Mouse (Mus musculus) liver, adult (tissue): ENCODE results near the gene Psmd1.

ENCODE experiments used
- GATA4 ChIP-seq: IDR thresholded peaks from 2 replicates; pipeline ENCODE4 v1.6.1; 2014; ENCODE audit warnings: mild to moderate bottlenecking, low read length; ENCODE audit not compliant: insufficient replicate concordance

Psmd1 gene

DNA sequence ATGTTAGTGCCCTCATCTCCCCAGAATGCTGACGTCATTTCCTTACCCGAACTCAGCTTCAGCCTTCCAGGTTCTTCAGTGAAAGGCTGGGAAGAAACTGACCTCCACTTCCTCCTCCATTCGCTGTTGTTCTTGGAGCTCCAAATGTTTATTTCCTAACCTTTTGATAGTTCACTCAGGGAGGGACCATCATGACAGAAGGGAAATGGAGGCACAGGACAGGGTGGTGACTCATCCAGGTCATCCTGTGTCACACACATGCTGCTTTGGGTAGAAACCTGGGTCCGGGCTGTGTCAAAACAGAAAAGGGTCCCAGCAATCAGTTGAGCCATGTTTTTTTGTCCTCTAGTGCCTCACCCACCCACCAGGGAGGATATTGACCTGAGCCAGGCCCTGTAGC lies 79.0 kb downstream of the Psmd1 start:
- no peak for TF ChIP-seq GATA4

DNA sequence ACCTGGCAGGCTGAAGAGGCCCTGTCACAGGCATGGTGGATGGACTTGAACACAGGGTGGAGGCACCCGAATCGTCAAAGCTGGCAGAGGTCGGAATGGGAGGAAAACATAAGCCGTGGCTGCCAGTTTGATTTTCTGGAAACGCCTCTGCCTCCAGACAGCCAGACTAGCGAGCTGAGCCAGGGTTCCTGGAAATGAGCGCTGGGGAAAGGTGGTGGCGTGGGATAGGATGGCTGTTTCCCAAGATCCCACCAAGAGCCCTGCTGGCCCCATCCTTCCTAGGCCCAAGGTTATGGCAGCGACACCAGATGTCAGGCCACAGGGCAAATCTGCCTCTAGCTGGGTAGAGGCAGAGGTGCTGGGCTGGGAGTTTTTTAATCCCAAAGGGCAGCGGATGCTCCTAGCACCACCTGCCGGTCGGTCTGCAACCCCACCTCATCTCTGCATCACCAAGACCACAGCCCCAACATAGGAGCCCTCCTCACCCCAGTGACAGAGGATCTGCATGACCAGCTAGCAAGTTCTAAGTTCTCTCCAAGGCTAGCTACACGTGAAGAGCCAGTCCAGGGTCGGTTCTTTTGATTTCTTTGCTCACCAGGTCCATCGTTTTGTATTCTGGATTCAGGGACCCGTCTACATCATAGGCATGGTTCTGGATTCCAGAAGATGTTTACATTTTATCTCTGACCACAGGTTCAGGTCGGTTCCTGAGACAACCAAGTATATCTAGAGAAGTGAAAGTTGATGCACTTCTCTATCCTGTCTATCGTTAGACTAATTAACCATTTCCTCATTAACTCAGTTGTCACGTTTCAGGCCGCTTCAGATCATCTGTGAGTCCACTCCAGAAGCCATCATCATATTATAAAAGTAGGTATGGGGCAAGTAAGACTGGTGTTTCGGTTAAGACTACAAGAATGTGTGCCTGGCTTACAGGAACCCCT lies 80.1 kb downstream of the Psmd1 start:
- no peak for TF ChIP-seq GATA4

DNA sequence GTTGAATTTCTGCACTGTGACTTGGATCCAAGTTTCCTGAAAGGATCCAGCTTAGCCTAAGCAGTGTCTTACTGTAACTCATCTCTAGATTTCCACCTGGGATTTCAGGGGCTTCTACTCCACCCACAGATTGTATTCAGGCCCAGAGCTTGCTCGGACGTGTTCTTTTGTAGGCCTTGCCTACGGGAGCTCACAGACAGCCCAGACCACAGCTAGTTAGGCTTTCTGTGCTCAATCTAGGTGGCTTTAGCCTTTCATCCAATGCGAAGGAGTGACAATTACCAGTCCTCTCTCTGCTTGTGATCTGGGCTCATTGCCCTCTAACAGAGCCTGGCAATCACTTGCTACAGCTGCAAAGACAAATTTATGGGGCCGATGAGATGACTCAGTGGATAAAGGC lies 82.1 kb downstream of the Psmd1 start:
- no peak for TF ChIP-seq GATA4

DNA sequence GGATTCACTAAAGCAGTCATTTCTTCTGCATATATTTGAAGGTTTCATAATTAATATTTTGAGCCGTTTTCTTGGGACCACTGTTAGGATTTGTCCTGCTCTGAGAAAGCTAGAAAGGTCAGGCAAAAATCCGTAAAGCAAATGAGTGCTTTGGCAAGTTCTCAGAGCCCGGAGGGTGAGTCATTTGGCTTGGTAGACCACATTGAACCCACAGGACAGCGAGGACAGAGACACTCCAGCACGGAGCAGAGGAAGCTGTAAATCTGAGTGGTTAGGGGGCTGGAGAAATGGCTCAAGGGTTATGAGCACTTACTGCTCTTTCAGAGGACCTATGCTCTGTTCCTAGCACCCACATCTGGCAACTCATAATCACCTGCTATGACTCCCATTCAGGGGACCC lies 83.4 kb downstream of the Psmd1 start:
- no peak for TF ChIP-seq GATA4

DNA sequence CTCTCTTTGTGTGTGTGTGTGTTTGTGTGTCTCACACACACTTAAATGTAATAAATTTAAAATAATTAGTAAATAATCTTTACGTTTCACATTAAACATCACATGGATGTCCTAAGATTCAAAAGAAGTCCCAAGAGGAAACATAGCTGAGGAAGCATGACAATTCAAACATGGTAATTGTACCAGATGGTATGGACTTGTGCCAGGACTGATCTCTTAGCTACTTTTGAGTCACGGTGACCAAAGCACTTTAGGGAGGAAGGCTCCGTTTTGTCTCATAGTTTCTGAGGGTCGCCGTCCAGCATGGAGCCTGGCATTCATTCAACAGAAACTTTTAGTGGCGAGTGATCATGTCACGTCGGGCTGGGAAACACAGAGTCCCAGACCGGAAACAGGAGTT lies 84.0 kb downstream of the Psmd1 start:
- no peak for TF ChIP-seq GATA4

DNA sequence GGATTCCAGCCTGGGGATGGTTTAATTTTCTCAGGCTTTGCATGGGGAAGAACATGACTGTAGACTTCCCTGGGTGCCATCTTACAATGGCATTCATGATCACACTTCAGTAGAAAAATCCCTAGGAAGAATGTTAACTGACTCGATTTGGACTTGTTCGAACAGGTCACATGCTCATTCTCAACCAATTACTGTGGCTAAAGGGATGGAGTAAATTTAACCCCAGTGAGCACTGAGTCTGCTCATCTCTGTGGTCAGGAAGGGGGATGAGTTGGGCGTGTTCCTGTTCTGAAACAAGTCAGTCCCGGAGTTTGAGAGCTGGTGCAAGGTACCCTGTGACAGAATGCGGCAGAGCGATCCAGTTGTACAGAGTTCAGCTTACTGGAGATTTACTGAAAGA lies 86.7 kb downstream of the Psmd1 start:
- TF ChIP-seq GATA4 = no peak

DNA sequence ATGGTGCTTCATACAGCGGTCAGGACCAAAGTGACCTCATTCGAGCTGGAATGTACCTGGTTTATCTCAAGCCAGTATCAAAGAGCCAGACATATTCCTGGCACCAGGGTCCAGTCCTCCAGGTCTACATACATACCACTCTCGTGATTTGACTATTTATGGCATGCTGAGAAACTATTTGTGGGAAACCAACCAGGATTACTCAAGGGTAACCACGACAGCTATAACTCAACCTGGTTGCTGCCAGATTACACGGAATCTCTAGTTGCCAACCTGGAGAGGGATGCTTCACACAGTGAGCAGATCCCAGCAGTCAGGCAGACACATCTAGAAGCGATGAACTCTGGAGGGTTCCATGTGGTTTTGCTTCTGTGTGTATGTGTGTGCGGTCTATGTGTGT lies 87.2 kb downstream of the Psmd1 start:
- TF ChIP-seq GATA4 = no peak

DNA sequence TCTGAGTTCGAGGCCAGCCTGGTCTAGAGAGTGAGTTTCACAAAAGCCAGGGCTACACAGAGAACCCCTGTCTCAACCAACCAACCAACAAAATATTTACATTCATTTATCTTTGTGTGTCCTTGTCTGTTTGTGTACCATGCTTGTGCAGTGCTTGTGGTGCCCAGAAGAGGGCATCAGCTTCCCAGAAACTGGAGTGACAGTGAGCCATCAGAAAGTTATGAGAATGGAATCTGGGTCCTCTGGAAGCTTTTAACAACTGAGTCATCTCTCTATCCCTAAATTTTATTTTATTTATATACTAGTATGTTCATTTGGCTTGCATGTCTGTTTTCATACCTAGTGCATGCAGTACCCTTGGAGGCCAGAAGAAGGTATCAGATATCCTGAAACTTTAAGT lies 88.4 kb downstream of the Psmd1 start:
- TF ChIP-seq GATA4 = no peak

DNA sequence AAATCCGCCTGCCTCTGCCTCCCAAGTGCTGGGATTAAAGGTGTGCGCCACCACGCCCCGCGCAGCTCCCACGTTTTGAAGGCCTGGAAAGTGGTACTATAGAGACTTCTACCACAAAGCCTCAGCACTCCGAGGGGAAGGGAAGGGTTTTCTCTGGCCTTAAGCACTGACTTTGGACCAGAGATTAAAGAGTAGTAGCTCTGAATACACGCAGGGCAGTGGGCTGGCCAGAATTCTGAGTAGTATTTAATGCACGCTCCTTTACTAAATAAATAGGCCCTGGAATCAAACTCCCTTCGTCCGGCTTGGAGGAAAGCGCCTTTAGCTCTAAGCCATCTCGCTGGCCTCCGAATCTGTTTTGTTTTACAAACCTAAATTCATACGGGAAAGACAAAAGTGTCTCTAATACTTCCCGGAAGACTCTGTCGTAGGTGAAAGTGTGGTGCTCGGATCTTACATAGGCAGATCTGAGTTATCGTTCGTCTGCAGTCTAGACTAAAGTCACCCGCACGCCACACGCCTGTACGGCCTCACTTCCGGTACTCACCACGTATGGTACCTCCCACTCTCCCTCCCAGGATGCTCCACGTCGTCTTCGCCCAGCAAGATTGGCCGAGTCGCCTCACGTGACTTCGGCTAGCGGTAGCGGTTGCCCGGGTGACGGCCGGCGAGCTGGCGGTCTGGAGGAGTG lies 90.1 kb downstream of the Psmd1 start, which contains the start of gene Armc9:
Armc9 (plus strand) TSS at position 648 of the 691 bp plus-strand sequence.
- no peak for TF ChIP-seq GATA4

DNA sequence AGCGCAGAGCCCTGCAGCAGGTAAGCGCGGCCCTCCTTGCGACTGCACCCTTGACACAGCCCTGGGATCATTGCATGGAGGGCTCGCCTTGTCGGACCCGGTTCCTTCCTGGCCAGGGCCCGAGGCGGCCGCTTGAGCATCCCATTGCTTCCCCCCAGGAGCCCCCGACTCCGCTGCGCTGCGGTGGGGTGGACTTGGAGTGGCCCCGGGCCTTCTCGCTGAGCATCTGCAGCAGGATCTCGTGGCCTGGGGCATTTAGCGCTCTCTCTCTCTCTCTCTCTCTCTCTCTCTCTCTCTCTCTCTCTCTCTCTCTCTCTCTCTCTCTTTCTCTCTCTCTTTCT lies 90.6 kb downstream of the Psmd1 start:
- TF ChIP-seq GATA4 = no peak

DNA sequence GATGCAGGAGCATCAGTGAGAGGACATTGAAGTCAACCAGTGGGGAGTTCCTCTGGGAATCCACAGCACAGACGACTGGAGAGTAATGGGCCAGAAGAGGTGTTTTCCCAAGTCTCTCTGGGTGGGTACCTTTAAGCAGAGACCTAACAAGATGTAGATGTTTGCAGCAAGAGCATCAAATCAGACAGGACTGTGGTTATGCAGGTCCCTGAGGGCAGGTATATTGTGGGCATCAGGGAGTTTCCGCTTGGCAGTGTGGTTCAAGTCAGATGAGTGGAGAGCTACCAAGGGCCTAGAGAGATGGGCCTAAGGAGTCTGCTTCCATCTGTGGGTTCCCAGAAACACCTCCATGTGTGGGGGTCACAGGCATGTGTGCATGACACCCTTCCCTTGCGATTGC lies 91.9 kb downstream of the Psmd1 start:
- TF ChIP-seq GATA4 = no peak

DNA sequence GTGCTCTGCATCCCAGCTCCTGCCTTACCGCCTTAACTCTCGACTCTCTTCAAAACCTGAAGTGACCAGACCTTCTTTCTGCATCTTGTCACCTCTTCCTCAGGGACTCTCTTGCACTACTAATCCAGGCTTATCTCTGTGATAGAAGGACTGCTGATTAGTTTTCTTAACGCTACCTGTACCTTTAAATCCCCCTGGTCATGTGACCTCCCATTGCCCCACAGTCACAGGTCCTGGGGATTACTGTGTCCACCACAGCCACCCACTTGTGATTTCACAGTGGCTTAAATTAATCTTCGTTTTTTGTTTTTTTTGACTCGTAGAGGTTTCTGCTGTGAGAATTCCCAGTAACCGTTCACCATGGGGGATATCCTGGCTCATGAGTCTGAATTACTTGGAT lies 92.4 kb downstream of the Psmd1 start:
- TF ChIP-seq GATA4 = no peak

DNA sequence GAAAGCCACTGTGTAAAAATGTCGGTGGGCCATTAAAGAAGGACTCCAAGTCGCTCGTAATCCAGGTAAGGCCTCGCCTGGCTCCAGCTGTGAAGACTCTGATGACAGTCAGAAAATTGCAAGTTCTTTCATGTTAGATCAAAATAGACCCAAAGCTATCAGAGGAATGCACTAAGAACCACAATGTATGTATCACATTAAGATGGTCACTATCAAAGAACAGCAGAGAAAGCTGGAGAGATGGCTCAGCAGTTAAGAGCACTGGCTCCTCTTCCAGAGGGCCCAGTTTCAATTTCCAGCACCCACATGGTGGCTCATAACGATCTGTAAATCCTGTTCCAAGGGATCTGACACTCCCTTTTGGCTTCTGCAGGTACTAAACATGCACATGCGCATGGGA lies 95.9 kb downstream of the Psmd1 start:
- TF ChIP-seq GATA4 = no peak

DNA sequence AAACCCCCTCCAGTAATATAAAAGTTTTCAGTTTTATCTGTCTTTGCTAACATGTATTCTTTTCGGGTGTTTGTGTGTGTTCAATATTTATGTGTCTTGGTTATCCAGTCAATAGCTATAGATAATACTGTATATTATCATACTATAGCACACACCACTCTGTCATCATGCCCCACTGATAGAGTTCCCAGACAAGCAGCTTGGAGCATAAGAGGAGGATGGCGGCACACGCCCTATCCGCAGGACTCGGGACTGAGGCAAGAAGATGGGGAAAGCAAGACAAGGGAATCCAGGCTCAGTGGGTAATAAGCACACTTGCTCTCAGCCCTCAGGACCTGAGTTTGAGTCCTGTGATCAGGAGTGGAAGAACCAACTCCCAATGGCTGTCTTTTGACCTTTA lies 96.3 kb downstream of the Psmd1 start:
- no peak for TF ChIP-seq GATA4

DNA sequence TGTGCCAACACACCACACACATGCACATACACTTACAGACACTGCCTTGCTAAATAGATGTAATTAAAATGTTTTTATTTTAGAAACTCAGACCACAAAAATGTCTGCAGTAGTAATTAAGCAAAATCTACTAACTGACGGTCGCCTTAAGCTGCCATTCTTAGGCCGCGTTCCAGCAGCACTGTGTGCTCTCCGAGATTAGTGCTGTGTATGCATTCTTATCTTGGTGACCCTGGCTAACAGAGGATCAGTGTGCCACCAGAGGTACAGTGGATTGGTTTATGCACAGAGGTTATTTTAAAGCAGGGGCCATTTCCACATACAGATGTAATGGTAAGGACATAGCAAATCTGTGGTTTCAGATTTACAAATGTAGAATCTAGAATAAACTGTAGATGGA lies 96.9 kb downstream of the Psmd1 start:
- TF ChIP-seq GATA4 = no peak

DNA sequence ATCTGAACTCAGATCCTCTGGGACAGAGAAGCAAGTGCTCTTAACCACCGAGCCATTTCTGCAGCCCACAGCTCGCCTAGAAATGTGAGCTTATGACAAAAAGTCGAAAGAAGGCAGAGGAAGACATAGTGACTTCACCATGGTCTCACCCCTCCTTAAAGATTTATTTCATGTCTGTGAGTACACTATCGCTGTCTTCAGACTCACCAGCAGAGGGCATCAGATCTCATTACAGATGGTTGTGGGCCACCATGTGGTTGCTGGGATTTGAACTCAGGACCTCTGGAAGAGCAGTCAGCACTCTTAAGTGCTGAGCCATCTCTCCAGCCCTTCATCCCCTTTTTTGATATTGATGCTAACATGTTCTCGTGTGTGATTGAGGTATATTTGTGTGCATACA lies 110.4 kb downstream of the Psmd1 start:
- TF ChIP-seq GATA4 = no peak
